Mouse (Mus musculus) embryo, embryonic 10 days (tissue): ENCODE data around the gene Pbx3.

Experiments used
- DNase-seq: peaks from one replicate; pipeline ENCODE4 v3.0.0-alpha.2; 2015; ENCODE audit warnings: low spot score

Gene Pbx3

DNA sequence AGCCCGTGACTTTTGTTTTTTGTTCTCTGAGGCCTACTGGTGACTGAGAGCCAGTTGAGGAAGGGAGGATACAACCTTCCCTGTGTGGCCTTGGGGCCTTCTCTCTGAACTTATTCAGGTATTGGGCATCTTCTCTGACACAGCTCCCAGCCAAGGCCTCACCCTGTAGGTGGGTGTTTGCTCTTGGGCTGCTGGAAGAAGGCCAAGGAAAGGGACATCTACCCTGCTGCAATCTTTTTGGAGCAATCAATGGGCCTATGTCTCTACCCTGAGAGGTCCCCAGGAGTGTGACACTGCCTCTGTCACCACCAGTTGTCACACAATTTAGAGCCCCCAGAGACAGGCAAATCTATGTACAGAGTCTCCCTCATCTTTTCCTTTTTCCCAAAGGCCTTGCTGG, 226.5 kb downstream of the Pbx3 start:
- no peak for DNase-seq

DNA sequence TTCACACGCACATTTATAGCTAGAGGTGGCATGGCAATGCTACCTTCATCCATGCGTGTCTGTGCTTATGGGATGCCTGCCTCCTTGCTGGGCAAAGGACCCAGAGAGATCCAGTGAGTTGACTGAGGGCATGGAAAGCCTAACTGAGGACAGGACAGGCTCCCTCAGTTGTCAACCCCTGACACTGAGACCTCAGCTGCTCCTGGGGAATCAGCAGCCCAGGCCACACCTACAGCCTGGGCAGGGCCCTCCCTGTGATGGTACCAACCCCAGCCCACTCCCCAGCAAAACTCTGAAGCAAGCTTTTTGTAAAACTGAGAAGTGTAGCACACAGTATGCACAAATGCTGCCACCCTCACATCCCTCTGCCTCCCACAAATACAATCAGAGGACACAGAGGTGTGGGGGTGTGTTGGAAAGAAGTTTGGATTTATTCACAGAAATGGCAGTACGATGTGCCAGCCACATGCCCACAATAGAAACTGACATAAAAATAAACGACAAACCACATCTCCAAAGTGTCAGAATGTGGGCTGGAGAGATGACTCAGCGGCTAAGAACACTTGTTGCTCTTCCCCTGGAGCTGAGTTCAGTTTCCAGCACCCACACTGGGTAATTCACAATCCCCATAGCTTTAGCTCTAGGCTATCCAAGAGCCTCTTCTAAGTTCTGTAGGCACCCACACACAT, 233.3 kb downstream of the Pbx3 start:
- DNase-seq, result no peak

DNA sequence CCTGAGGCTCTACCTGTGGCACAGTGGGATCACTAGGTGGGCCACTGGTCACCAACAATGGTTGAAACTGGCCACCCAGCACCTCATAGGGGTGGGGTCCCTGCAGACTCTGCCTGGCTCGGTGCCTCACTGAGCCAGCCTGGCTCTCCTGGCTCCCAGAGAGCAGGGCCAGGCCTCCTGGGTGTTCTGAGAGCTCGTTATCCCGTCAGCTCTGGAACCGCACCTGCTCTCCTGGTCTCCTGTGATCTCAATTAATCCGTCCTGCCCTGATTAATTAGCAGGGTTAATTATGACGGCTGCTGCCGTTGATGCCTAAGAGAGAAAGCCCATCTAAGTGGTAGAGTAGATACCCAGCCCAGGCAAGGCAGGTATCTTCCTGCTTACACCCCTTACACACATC, 237.6 kb downstream of the Pbx3 start:
- no peak for DNase-seq

DNA sequence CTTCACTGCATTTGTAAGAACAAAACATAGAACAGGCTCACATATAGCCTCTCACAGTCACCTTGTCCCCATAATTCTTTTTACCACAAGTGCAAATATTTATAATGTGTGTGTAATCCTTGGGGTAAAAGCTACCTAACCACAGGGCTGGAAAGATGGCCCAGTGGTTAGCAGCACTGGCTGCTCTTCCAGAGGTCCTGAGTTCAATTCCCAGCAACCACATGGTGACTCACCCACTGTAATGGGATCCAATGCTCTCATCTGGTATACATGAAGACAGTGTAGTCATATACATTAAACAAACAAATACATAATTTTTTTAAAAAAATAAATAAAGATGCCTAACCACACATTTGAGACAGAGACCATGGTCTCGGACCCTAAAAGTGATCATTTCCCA, 240.2 kb downstream of the Pbx3 start:
- no peak for DNase-seq

DNA sequence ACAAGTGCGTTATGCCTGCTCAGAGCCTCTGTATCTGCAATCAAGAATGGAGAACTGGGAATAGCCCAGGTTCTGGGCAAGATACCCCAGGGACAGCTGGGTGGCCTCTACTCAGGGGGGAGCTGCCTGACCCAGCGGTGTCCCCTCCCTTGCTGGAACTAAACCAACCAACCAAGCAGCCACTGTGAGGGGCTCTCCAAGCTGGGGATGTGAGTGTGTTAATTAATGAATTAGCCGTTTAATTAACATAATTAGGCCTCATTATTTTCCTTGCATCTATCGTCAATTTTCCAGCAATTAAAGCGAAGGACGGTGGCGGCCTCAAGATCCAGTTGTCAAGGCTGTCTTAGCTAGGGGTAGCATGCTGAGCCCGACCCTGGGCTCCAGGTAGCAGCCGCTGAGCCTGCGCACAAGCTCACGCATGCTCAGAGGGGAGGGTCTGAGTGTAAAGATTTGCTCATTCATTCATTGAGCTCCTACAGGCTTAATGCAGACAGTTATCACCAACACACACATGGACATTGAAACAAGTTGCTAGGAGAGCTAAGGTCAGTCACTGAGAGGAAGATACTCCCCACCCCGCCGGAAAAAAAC, 243.2 kb downstream of the Pbx3 start:
- DNase-seq, result no peak

DNA sequence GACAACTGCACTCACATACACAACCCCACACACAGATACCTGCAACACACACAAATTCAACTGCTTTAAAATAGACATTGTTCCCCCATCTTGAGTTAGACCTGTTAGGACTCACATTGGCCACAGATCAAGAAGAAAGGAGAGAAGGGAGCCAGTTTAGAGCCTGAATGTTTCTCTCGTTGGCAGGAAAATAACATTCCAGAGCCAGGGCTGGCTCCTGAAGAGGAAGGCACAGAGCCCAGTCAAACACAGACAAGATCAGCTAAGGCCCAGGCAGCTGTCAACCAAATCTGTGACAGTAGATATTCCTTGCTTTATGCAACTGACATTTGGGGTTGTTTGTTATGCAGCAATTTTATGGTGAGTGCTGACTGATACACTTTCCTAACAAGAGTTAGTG, 245.1 kb downstream of the Pbx3 start:
- no peak for DNase-seq

DNA sequence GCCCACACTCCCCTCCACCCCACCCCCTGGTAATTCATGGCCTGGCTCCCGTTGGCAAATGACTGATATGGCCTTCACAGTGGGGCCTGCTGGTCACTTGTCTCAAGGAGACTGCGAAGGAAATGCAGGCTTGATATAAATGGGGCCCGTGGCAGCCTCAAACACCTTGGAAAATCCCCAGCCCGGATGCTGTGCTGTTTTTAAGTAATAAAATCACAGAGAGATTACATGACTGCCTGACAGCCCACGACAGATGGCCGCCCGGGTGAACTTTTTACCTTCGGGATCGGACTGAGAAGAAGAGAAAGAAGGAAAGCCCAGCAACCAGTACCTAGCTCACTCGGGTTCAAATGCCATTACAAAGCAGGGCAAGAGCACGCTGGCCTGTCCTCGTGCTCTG, 249.0 kb downstream of the Pbx3 start:
- DNase-seq, result no peak
